Mouse (Mus musculus) T-cell, adult 2 months (primary cell): ENCODE measurements around the gene Helz2.
"Not testable (repeated sequence)": the region's sequence is repeated elsewhere in the genome, so short reads cannot be mapped to it uniquely, and the experiment has no call there.

Experiments used
- DNase-seq: peaks from one replicate; pipeline ENCODE4 v3.0.0; 2022; ENCODE audit warnings: low spot score

Gene Helz2

DNA sequence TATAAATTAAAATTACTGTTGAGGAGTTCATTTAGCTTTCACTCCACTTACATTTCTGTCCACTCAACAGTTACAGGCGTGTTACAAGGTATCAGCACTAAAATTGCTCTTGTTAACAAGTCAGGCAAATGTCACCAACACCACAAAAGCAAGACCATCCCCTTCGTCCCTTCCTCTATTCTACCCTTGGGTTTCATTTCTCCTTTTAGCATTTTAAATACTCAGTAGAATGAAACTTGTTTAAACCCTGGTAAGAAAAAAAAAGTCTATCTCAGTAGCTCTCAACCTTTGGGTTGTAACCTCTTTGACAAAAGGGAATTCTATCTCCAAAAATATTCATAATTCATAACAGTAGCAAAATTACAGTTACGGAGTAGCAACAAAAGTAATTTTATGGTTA is 48.8 kb downstream of the Helz2 start:
- no peak for DNase-seq

DNA sequence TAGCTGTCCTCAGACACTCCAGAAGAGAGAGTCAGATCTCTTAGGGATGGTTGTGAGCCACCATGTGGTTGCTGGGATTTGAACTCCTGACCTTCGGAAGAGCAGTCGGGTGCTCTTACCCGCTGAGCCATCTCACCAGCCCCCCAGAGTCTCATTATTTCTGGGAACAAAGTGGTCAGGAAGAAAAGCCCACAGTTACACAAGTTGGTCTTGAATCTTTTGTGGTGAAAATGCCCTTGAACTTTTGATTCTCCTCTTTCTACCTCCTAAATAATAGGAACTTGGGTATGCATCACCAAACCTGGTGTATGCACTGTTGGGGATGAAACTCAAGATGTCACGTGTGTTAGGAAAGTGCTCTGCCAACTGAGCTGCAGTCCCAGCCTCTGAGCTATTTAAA is 49.9 kb downstream of the Helz2 start:
- no peak for DNase-seq

DNA sequence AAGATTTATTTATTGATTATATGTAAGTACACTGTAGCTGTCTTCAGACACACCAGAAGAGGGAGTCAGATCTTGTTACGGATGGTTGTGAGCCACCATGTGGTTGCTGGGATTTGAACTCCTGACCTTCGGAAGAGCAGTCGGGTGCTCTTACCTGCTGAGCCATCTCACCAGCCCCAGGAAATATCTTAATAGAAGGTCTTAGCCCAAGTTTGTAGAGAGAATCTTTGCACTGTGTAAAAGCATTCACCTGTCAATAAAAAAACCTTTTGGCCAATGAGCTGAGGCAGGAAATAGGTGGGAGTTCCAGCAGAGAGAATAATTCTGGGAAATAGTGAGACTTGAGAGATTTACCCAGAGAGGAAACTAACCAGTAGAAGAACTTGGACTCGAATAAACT is 50.4 kb downstream of the Helz2 start:
- DNase-seq: not testable (repeated sequence)

DNA sequence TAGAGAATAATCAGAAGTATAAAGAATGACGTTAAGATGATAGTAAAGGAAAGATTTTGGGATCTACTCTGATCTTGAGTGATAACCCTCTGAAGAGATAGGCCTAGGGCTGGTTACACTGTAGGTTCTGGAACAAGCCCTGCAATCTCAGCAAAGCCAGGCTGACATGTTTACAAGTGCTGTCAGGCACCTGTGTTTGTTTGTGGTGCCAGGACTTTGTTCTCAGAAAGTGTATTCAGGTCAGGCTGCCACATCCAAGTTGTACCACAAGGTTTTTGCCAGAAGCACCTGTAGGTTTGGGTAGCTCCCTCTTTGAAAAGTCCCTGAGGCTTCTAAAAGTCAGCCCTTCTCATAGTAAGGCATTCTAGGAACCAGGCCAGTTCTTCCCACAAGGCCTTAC is 52.5 kb downstream of the Helz2 start:
- DNase-seq: no peak

DNA sequence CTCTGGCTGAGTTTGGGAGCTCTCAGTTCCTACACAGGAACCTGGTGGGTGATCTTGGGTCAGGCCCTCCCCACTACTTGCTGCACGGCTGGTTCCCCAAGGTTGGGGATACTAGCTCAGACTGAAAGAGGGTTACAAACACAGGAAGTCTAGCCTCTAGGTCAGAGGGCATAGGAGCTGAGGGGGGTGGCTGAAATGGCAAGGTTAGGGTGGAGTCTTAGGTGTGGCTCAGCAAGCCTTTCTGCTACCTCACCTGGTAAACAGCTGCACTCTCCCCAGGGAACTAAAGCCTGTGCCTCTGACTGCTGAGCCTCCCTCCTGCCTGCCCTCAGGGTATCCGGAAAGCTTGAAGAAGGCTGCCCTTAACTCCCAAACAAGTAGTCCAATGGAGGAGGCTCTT is 53.1 kb downstream of the Helz2 start:
- peak; percentile 16 for DNase-seq

DNA sequence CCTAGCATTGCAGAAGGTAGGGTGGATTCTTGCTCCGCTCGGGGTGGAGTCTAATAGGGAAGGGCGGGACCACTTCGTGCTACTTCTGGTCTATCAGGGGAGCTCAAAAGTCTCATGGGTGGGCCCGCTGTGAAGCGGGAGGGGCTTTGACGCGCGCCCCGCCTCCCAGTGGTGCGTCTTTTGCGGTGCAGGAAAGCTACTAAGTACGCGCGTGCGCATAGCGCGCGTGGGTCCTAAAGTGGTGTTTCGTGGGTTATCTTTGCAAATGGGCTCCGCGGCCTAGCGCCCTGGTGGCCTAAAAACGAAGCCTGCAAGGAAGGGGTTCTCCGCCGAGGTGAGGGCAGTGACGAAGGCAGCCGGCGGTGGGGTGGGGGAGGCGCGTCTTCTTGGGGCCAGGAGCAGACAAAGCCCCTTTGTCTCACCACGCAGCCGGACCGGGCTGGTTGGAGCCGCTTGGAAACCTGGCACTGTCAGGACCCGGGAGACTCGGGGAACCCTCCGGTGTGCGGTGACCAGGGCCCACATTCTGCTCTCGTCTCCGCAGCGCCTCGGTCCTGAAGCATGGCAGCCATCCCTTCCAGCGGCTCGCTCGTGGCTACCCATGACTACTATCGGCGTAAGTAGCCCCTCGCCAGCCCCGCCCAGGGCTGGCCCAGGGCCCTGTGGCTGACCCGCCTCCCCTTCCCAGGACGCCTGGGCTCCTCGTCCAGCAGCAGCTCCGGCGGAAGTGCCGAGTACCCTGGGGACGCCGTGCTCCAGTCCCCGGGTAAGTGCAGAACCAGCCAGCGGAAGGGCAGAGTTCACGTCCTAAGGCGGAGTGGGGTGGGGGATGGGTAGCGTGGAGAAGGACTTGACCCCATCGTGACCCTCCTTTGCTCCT is 54.5 kb downstream of the Helz2 start, which contains the start of gene Ppdpf:
TSS of gene Ppdpf (plus strand) at position 127 of the 880 bp plus-strand sequence.
- peak; percentile 98 for DNase-seq

DNA sequence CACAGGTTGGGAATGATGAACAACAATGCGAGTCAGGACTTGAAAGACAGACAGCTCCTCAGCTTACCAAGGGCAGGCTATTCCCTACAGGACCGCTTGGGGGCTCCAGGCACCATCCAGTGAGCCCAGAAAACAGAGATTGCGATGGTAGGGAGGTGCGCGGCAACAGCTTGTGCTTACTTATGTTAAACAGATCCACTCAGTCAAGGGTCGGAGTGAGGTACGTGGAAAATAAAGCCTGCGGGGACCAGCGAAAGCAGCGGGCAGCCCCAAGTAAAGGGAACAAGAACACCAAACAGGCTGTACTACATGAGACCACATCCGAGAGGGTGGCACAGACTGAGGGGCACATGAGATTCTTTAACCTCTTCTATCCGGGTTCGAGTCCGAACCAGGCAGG is 55.2 kb downstream of the Helz2 start:
- peak; percentile 87 for DNase-seq

DNA sequence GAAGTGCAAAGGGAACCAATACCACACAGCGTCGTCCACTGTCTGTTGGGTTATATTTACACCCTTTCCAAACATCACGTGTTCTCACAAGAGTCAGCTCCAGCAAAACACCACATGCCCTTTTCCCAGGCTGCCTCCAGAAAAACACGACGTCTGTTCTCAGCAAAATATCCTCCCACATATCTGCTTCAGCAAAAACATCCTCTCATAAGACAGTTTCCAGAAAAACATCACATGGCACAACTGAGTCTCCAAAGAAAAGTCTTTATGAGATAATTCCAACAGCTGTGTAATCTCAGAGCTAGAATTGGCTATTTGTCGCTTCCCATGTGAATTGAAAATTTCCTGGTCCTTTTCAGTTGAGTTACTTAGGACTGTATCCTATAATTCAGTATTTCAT is 60.9 kb downstream of the Helz2 start:
- DNase-seq: no peak

DNA sequence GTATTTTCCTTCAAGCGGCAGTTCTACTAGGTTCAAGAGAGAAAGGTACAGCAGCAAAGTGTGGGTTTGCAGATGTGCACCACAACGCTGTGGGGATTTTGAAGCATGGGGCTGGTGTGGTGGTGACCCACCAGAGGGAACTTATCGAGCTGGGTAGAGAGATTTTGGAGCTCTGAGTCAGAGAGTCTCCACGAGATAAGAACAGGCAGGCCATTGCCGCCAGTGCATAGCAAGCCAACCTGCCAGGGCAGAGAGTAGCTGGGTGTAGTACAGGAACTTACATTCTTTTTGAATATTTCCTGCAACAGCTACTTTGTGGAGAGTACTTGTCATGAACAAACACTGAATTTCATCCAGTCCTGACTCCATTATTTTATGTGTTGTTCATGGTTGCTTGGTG is 63.4 kb downstream of the Helz2 start:
- no peak for DNase-seq

DNA sequence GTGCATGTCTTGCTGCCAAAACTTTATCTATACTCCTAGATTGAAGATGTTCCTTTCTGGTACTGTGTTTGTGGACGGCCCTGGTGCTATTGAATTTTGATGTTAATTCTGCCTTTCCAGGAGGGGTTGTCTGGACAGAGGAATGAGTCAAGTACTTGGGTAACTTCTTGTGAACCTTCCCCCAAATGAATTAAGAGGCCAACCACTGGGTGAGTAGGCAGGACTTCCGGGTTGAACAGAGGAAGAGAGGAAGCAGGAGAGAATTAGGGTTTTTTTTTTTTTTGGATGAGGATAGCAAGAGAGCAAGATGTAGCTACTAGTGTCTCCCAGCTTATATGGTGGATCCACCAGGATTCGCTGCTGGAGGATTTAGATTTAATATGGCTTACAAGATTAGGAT is 63.8 kb downstream of the Helz2 start:
- DNase-seq: no peak
